Mouse (Mus musculus): ENCODE results near the gene Atp6v0a1. TPM values are rescaled to one million over a fixed set of nuclear protein-coding genes. Genes with fewer than 3 reads are reported as not detected.

Gene Atp6v0a1
- 62.1 and 67.2 TPM in 2 replicates for polyA plus RNA-seq (2015; fragmentation: Nextera tagmentation; extraction: Ambion mirVana)

DNA sequence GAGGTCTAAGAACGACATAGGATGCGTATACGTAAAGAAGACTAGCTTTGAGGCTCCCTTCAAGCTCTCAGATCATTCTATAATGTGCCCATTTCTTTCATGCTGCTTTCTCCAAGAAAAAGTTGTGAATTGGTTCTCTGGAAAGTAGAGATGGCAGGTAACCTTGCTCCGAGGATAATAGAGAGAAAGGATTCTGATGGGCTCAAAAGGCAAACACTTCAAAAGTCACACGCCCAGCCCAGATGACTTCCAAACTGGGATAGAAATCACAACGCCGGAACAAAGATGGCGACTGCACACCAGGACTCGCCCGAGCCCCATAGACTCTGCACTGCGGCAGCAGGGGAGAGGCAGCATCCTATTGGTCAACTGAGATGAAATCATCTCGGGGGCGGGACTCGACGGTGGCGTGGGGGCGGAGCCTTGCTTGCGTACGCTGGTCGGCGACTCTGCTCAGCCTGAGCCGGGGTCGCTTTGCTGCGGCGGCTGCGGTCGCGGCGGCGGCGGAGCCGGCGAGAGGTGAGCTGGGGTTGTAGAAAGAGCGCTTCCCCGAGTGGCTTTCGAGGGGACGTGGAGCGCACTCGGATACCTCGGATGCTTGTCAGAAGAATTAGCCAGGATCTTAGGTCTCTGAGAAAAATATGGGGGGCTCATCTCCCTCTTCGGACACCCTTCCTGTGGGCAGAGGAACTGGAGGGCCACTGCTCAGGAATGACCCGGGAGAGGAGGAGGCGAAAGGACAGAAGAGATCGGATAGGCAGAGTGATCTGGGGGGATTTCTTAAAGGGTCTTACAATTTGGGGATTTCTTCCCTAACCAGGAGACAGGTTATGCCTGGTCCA is at the start of gene Atp6v0a1:
Atp6v0a1 (plus strand) TSS at position 407 of the 842 bp plus-strand sequence.
- peak; percentile 98 for ATAC-seq
- WGBS, result under 1% methylated on average over 44 of the region's 44 CpGs

DNA sequence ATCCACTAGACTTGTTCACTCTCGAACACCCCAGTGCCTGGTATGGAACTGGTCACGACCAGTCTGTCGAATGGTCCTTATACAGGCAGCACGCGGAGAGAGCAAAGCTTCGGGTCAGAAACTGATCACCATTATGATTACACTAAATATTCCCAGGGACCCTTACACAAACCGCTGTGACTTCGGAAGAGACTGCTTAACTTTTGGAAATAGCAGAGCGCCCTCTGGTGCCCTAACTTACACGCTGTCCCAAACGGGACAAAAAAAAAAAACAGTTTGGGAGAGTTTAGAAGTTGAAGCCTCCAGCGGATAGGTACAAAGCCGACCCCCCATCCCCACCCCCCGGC is 49.8 kb upstream of the Atp6v0a1 start:
- Histone ChIP-seq H3K9me3 (ENCODE audit: control insufficient read depth) (no peaks in the 10 kb centered on the region), H3K9ac (ENCODE audit: low read depth, low read length) (no peak overlapping the region), H3K4me3 (ENCODE audit: low read depth, low read length) (peak overlapping the region; percentile 25), H3K4me2 (replicated peaks; ENCODE audit: low read depth) (peak overlapping the region; percentile 51), H3K36me3 (ENCODE audit: control insufficient read depth, insufficient read depth) (peaks cover 16% of the 10 kb centered on the region; the same call in 1 of the 2 replicates), H3K27ac (ENCODE audit: low read depth, low read length) (no peak overlapping the region), H3K4me1 (replicated peaks; ENCODE audit: control insufficient read depth, insufficient read depth, low read length) (peaks cover 7% of the 10 kb centered on the region; the same call in 1 of the 2 replicates), H3K27me3 (replicated peaks; ENCODE audit: control insufficient read depth, insufficient read depth, low read length) (peaks cover 10% of the 10 kb centered on the region; the same call in 1 of the 2 replicates)
- no peak for ATAC-seq
- 6% methylated on average over 14 of the region's 14 CpGs for WGBS
- peak; percentile 72 for TF ChIP-seq CTCF (IDR thresholded peaks at IDR 0.05; ENCODE audit: low read depth)

More for the DNA sequence above, at the start of gene Atp6v0a1:
- H3K4me2 ChIP-seq (replicated peaks; ENCODE audit: low read depth), result peak within 1 kb of the TSS; percentile 74
- no peaks in the 10 kb centered on the region for H3K9me3 ChIP-seq (ENCODE audit: control insufficient read depth)
- H3K27ac ChIP-seq (ENCODE audit: low read depth, low read length), result peak within 1 kb of the TSS; percentile 90
- TF ChIP-seq CTCF (IDR thresholded peaks at IDR 0.05; ENCODE audit: low read depth), result no peak
- peaks cover 11% of the 10 kb centered on the region; the same call in 1 of the 2 replicates for H3K36me3 ChIP-seq (ENCODE audit: control insufficient read depth, insufficient read depth)
- H3K4me3 ChIP-seq (ENCODE audit: low read depth, low read length), result peak within 1 kb of the TSS; percentile 69
- peak within 1 kb of the TSS; percentile 85 for H3K9ac ChIP-seq (ENCODE audit: low read depth, low read length)
- H3K27me3 ChIP-seq (replicated peaks; ENCODE audit: control insufficient read depth, insufficient read depth, low read length), result no peaks in the 10 kb centered on the region
- H3K4me1 ChIP-seq (replicated peaks; ENCODE audit: control insufficient read depth, insufficient read depth, low read length), result no peaks in the 10 kb centered on the region; the same call in 1 of the 2 replicates

DNA sequence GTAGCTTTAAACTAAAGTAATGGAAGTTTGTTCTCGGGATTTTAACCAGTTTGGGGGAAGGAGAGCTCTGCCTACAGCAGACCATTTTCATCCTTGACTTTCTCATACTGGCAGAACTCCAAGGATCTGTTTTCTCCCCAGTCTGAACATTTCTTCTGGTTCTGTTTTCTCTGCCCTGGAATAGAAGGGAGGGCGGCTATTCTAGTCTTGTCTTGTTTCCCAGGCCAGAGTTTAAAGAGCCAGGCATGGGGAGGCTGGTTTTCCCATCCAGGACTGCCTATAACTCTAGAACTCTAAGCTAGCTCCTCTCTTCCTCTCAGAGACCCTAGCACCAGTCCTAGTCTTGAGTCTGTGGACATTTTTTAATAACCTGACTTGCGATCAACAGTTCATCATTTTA is 49.4 kb upstream of the Atp6v0a1 start:
- Histone ChIP-seq H3K4me1 (replicated peaks; ENCODE audit: control insufficient read depth, insufficient read depth, low read length) (peaks cover 7% of the 10 kb centered on the region; the same call in 1 of the 2 replicates), H3K27ac (ENCODE audit: low read depth, low read length) (0 out of 2 replicates have a peak overlapping the region, but pooled peaks have one; percentile 0), H3K4me2 (replicated peaks; ENCODE audit: low read depth) (peak overlapping the region; percentile 51), H3K4me3 (ENCODE audit: low read depth, low read length) (peak overlapping the region; percentile 25; the same call in 1 of the 2 replicates), H3K27me3 (replicated peaks; ENCODE audit: control insufficient read depth, insufficient read depth, low read length) (peaks cover 10% of the 10 kb centered on the region; the same call in 1 of the 2 replicates), H3K9ac (ENCODE audit: low read depth, low read length) (no peak overlapping the region), H3K9me3 (ENCODE audit: control insufficient read depth) (no peaks in the 10 kb centered on the region), H3K36me3 (ENCODE audit: control insufficient read depth, insufficient read depth) (peaks cover 16% of the 10 kb centered on the region; the same call in 1 of the 2 replicates)
- ATAC-seq, result no peak
- TF ChIP-seq CTCF (IDR thresholded peaks at IDR 0.05; ENCODE audit: low read depth), result no peak
- 34% methylated on average over 3 of the region's 3 CpGs for WGBS

DNA sequence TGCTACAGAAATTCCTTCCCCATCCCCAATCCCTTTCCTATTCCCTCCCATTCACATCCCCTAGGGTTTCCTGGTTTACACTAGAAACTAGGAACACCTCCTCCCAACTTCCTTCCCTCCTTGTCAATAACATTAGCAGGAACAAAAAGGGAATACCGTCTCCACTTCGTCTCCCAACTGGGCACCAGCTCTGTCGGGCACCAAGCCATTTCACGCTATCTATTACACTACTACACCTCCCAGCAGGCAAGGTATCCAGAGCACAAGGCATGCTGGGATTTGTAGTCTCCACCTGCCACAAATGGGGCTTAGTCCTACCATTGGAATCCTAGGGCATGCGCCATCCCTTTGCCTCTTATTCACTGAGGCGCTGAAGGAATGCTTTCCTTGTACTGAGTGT is 48.7 kb upstream of the Atp6v0a1 start:
- Histone ChIP-seq H3K4me2 (replicated peaks; ENCODE audit: low read depth) (peak overlapping the region; percentile 13; the same call in 1 of the 2 replicates), H3K9me3 (ENCODE audit: control insufficient read depth) (no peaks in the 10 kb centered on the region), H3K27me3 (replicated peaks; ENCODE audit: control insufficient read depth, insufficient read depth, low read length) (peaks cover 10% of the 10 kb centered on the region; the same call in 1 of the 2 replicates), H3K4me1 (replicated peaks; ENCODE audit: control insufficient read depth, insufficient read depth, low read length) (peaks cover 7% of the 10 kb centered on the region; the same call in 1 of the 2 replicates), H3K27ac (ENCODE audit: low read depth, low read length) (no peak overlapping the region), H3K4me3 (ENCODE audit: low read depth, low read length) (no peak overlapping the region), H3K9ac (ENCODE audit: low read depth, low read length) (no peak overlapping the region), H3K36me3 (ENCODE audit: control insufficient read depth, insufficient read depth) (peaks cover 12% of the 10 kb centered on the region; the same call in 1 of the 2 replicates)
- peak; percentile 32; the same call in 1 of the 2 replicates for ATAC-seq
- 28% methylated on average over 6 of the region's 6 CpGs for WGBS
- no peak for TF ChIP-seq CTCF (IDR thresholded peaks at IDR 0.05; ENCODE audit: low read depth)

DNA sequence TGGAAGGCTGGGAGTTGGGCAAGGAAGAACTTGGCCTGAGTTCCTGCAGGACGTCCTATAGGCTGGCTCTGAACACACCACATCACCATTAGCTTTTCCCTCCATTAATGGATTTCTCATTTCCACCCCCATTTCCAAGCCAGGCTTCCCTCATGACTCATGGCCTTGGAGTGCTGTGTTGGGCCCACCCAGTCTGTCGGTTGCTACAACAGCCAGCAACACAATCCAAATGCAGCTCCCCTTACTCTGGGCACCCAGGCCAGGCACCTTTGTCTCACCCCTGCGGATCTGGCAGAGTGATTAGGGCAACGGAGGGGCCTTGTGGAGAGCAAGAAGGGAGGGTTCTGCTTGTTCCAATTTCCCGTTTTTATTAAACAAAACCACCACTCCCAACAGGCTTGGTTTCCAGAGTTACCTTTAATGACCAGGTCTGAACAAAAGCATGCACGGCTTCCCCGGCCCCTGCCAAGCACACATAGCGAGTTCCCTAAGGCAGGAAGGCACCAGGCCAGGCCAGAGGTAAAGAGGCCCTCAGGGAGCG is 46.8 kb upstream of the Atp6v0a1 start:
- Histone ChIP-seq H3K9ac (ENCODE audit: low read depth, low read length) (peak overlapping the region; percentile 26; the same call in 1 of the 2 replicates), H3K4me1 (replicated peaks; ENCODE audit: control insufficient read depth, insufficient read depth, low read length) (peaks cover 7% of the 10 kb centered on the region; the same call in 1 of the 2 replicates), H3K27me3 (replicated peaks; ENCODE audit: control insufficient read depth, insufficient read depth, low read length) (peaks cover 10% of the 10 kb centered on the region; the same call in 1 of the 2 replicates), H3K36me3 (ENCODE audit: control insufficient read depth, insufficient read depth) (peaks cover 7% of the 10 kb centered on the region; the same call in 1 of the 2 replicates), H3K27ac (ENCODE audit: low read depth, low read length) (peak overlapping the region; percentile 57; the same call in 1 of the 2 replicates), H3K4me3 (ENCODE audit: low read depth, low read length) (no peak overlapping the region), H3K9me3 (ENCODE audit: control insufficient read depth) (no peaks in the 10 kb centered on the region), H3K4me2 (replicated peaks; ENCODE audit: low read depth) (0 out of 2 replicates have a peak overlapping the region, but pooled peaks have one; percentile 9)
- TF ChIP-seq CTCF (IDR thresholded peaks at IDR 0.05; ENCODE audit: low read depth), result no peak
- ATAC-seq, result peak; percentile 20; the same call in 1 of the 2 replicates
- WGBS, result 57% methylated on average over 9 of the region's 9 CpGs

DNA sequence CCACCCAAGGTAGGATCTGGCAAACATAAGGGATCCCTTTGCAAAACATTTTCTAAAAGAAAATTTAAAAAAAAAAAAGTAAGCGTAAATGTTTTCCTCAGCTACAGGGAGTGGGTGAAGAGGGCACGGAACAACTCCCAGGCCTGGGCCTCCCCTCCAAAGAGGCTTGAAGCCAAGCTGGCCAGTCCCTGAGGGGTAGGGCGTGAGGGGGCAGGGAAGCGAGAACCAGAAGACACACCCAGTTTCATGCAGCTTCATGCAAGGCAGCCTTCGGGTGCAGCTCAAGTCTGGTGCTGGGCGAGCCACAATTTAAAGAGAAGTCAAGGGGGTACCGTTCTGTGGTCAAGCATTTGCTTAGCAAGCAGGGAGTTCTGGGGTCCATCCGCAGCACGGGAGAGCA is 45.6 kb upstream of the Atp6v0a1 start:
- TF ChIP-seq CTCF (IDR thresholded peaks at IDR 0.05; ENCODE audit: low read depth), result no peak
- Histone ChIP-seq H3K9ac (ENCODE audit: low read depth, low read length) (no peak overlapping the region), H3K27me3 (replicated peaks; ENCODE audit: control insufficient read depth, insufficient read depth, low read length) (peaks cover 6% of the 10 kb centered on the region; the same call in 1 of the 2 replicates), H3K36me3 (ENCODE audit: control insufficient read depth, insufficient read depth) (peaks cover 2% of the 10 kb centered on the region; the same call in 1 of the 2 replicates), H3K4me2 (replicated peaks; ENCODE audit: low read depth) (no peak overlapping the region), H3K4me3 (ENCODE audit: low read depth, low read length) (no peak overlapping the region), H3K27ac (ENCODE audit: low read depth, low read length) (no peak overlapping the region), H3K4me1 (replicated peaks; ENCODE audit: control insufficient read depth, insufficient read depth, low read length) (peaks cover 11% of the 10 kb centered on the region; the same call in 1 of the 2 replicates), H3K9me3 (ENCODE audit: control insufficient read depth) (no peaks in the 10 kb centered on the region)
- no peak for ATAC-seq
- WGBS, result 66% methylated on average over 9 of the region's 9 CpGs

Measured in intestine, postnatal 0 days (tissue).